Mouse (Mus musculus) heart, adult 2 months (tissue): ENCODE results near the gene Gm14862.

Experiments
- CTCF ChIP-seq: fragments of 200-600 bp; IDR thresholded peaks from 2 replicates; pipeline ENCODE4 v1.8.1; 2022; ENCODE audit warnings: antibody characterized with exemption, mild to moderate bottlenecking, moderate library complexity
- POLR2A ChIP-seq: fragments of 200-500 bp; IDR thresholded peaks from 2 replicates; pipeline ENCODE4 v1.6.1; 2011; ENCODE audit warnings: mild to moderate bottlenecking, low read depth, low read length, control low read depth; ENCODE audit not compliant: insufficient read depth

- TF ChIP-seq CTCF (no peak), POLR2A (no peak)
Measured at GRCm38 (mm10) chrX:9253990-9254389, 2.7 kb downstream of the Gm14862 start.
